Mouse (Mus musculus) frontal cortex, postnatal 36 days (tissue): ENCODE measurements at regions not wholly inside any gene's neighbourhood (a gene's known extent, or its start where the extent isn't known, plus 50 kb on each side); places are given as distances from the start of the nearest gene placed in this dataset.

Experiments used
- DNase-seq, 2 experiments: peaks; one replicate each; pipeline ENCODE4 v3.0.0; 2022; ENCODE audit warnings: low spot score in 2 of 2

DNA sequence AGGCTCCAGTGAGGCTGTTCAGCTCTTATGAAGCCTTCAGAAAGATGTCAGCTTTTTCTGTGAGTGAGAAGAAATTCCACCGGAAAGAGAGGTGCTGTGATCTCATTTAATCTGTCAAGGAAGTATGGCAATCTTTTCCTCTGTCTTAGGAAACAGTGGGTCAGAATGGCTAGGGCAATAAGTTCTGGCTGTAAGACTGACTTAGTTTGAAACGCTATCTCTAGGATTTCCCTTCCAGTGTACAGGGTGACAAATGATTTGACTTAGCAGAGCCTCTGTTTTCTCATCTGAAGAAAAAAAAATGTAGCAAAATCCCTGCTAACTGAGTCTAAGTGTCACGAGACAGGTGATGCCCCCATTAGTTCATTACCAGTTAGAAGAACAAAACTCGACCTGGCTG lies 181.1 kb downstream of the Csl start:
- DNase-seq, result no peak

DNA sequence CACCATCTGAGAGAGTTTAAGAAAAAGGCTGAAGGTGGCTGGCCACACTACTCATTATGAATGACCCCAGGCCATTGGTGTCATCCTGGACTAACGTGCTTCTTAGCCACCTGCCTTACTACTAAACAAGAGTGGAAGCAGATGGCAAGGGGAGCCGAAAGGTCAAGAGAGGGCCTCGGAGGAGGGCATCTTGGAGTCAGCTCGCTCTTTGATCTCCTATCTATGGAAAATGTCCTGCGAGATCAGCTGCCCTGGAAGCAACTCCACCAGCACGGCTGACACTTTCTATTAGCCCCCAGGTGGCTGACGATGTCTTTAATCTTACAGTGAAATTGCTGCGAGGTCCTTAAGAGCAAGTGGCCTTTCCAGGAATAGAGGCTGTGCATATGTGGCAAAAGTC lies 179.3 kb downstream of the Csl start:
- no peak for DNase-seq

DNA sequence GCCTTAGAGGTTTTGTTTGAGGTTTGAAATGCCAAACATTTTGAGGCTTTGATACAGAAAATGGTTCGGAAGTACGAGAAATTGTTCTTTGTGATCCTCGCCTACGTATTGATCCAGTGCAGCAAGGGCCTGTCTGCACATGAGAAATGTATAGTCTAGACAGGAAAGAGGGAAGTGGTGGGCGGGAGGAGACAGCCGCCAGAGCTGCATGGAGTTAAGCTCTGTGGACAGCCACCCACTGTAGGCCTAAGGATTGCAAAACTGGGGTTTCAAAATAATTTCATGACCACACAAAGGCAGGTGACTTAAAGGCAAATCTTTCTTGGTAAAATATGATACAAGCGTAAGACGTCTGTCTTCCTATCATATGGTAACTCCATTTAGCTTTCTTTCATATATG lies 178.4 kb downstream of the Csl start:
- DNase-seq, result no peak

DNA sequence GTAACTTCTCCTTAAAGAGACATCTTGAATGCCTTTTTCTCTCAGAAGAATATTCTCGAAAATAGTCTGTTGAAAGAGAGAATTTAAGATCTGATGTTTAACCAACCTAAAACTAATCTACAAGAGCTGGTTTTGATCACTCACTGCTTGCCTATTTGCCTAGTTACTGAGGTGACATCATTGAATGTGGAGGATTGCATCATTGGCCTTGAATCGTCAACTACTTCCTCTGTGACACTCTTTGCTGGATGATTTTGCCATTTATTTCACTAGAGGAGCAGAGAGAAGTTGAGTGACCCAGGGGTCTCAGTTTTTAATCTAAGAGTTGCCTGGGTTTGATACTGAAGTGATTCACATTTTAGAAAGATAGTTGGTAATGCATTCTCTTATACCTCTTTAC lies 174.6 kb downstream of the Csl start:
- no peak for DNase-seq

DNA sequence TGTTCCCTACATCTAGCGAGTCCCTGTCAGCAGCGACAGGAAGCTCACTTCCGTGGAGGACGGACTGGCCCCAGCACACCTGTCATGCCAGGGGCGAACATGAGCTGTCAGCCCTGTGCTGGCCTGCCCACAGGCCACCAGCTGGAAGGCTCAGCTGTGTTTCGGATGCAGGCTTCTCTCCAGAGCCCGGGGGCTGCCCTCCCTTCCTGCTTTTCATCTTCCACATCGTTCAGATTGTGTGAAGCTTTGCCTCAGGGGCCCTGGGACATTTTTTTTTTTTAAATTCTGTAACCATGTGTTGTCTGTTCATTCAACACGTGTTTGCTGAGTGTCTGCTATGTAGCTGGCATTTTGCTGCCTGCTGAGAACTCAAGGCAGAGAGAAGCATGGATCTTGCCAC lies 167.2 kb downstream of the Csl start:
- DNase-seq, result no peak

DNA sequence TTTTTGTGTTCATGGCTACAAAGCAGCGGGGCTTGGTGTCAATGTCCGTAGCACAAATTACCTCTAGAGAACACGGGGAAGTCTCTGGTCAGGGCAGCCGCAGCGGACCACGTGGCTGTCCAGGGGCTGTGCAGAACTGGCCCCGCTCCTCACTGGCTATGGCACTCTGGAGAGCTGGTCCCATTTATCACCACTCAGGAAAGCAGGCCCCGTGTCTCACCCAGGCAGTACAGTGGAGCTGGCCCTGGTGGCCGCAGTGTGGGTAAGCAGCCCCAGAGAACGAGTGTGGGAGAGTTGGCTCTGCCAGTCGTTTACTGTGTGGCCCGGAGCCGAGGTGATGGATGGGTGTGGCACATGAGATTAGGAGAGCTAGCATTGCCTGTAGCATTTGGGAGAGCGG lies 163.8 kb downstream of the Csl start:
- DNase-seq, result no peak

DNA sequence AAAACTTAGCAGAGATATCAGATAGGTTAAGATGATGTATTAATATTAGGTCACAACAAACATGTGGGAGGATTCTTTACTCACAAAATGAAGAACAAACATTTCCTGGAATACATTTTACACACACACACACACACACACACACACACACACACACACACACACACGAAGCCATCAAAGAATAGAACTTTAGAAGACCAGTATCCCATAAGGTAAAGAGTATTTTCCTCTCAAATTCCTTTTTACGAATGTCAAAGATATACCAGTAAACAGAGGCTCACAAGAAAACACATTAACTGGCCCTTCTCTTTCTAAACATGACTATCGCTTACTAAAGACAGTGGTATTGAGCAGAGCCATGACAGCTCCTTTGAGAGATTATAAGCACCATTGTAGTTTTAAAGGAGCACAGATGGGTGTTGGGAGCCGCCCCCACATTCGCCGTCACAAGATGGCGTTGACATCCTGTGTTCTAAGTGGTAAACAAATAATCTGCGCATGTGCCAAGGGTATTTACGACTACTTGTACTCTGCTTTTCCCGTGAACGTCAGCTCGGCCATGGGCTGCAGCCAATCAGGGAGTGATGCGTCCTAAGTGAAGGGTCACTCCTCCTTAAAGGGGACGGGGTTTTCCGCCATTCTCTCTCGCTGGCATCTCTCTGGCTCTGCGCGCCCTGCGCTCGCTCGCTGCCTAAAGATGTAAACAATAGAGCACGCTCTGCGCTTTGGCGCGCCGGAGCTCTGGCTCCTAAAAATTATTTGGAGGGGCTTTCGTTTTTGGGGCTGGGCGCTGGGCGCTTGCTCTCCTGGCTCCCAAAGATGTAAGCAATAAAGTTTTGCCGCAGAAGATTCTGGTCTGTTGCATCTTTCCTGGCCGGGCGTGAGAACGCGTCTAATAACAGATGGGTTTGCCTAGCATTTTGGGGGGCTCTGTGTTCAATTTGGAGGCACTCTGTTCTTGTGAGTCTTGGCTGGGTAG lies 160.0 kb downstream of the Csl start:
- DNase-seq, result peak in 1 of 2 experiments; percentile 45

DNA sequence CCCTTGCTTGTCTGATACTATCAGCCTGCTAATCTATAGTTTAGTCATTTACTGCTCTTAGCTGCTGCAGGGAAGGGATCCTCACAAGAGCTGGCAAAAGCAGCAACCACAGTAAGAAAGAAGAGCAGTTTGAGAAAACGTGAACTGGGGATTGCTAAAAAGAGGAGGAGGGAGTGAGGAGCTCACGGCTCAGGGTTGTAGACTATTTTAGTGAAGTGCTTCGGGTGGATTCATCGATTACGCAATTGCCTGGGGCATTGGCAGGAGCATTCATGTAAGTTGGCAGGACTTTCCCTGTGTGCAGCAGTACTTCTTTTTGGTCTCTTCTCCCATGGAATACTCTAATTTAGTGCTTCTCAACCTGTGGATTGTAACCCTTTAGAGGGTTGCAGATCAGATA lies 157.1 kb downstream of the Csl start:
- DNase-seq, result no peak

DNA sequence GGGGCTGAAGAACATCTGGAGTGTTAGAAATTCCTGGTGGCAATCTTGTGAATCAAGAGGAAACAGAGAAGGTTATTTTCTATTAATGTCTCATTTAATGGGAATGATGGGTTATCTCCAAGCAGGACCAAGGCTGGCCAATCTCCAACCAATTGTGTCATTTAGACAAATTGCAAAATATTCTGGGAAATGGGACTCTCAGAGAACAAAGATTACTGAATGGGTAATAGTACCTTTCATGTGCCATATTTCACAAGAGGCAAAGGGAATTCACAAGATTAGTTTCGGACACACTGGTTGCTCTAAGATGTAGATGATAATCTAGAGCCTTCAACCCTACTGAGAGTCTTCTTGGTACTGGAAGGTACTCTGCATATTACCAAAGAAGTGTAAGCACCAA lies 155.3 kb downstream of the Csl start:
- DNase-seq, result no peak

DNA sequence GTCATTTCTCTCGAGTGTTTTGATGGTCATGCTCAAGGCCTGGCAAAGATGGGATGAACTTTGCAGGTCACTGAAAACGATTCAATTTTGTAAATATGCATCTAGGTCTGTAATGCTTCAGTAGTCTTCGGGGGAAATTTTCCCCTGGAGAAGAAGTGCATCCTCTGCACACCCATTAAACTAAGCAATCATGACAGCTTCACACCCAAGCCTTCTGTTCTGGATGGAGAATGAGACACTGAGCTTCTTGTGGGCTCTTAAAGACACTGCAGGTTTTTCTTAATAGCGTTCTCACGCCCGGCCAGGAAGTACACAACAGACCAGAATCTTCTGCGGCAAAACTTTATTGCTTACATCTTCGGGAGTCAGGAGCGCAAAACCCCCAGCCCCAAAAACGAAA lies 151.0 kb downstream of the Csl start:
- no peak for DNase-seq

DNA sequence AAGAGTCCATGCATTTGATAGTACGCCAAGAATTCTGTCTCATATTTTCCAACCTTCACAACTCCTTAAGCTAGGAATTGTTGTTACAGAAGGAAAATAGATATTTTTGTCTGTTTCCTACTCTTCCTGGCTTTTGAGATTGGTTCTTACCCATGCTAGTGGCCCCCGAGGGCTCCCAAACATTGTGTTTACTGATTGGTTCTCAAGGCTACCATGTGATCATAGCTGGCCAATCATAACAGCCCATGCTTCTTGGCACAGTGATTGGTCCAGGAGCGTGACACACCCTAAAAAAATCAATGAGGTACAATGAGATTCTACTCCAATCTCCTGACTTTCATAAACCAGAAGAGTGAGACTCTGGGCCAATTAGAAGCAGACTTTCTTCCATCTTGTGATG lies 150.0 kb downstream of the Csl start:
- DNase-seq, result no peak

DNA sequence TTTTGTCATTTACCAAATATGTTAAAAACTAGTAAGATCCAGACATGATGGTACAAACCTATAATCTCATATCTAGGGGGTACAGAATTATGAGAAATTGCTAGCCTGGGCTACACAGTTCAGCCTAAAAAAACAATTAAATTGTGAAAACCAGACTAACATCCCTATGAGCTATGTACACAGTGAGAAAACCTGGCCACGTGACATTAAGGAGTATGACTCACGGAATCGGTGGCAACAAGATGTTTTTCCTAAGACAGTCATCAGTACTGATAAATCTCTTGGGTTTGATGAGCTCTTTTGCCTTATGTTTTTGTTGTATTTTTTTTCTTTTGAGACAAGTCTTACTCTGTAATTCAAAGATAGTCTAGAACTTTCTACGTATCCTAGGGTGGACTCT lies 148.6 kb downstream of the Csl start:
- no peak for DNase-seq

DNA sequence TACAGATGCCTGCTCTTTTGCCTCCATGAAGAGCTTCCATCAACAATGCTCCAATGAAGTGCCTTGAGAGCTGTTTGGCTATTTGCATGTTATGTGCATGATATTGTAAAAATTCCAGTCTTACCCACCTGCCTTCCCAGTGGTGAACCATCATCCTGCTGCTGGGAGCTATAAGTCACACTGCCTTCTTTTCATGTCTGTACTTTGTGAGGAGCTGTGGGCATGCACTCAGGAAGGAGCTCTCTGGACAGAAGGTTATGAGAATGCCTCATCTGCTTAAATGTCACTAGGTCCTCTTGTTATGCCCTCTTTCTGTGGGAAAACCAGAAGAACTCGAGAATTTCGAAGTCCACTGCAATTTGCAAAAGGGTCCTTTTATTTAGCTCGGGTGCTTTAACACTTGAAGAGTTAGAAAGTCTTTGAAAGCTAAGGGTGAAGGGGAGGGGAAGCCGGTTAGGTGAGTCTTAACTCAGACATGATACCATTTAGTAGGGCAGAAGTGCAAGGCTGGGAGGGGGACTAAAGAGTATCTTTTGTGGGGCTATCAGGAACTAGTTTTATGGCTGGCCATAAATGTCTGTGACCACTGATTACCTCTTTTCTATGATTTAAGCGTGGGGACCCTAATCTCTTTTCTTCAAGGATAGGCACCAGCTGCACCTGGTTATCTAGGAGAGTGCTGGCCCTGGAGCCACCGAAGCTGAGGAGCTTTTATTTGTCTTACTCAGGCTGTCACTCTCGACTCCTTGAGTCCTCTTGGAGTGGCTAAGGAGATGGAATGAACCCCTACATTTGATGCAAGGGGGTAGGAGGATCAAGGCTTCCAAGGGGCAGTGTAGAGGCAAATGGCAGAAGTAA lies 144.8 kb downstream of the Csl start:
- DNase-seq, result no peak

DNA sequence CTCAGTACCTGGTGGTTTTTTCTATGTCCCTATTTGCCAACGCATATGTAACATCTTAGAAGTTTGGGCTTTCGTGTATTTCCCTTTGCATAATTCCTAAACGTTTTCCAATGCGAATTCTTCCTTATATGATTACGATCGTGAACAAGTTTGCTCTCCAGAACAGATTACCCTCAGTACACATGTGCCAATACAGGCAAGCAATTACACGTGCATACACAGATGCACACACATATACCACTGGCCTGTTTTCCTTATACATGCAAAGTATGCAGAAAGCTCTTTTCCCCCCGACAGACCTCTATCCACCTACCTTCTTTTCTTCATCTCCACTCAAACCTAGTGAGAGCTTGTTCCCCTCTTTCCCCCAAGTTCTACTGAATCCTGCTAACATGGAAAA lies 144.1 kb downstream of the Csl start:
- no peak for DNase-seq

DNA sequence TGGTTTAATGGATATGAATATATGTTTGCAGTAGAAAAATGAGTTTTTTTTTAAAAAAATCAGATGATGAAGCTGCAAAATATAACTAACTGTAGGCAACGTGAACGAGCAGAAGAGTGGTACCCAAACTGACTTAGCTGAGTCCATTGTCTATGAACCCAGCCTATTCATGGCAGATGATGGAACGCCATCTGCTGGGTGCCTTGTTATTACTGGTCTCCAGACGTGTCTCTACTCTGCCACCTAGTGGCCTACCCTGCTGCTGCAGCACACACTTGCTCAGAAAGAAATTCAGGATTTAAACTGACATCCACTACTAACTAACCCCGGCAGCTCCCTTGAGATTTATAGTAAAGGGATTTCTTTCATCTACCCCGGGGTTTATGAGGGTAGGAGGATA lies 143.7 kb downstream of the Csl start:
- DNase-seq, result peak; percentile 88 to 96

DNA sequence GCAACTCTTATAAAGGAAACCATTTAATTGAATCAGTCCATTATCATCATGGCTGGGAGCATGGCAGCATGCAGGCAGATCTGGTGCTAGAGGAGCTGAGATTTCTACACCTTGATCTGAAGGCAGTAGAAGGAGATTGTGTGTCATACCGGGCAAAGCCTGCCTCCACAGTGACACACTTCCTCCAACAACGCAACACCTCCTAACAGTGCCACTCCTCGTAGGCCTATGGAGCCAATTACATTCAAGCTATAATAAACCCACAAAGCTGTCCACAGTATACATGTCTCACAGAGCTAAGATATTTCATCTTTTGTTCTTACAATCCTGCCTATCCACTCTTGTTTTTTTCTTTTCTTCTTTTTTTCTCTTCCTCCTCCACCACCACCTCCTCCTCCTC lies 141.8 kb downstream of the Csl start:
- no peak for DNase-seq

DNA sequence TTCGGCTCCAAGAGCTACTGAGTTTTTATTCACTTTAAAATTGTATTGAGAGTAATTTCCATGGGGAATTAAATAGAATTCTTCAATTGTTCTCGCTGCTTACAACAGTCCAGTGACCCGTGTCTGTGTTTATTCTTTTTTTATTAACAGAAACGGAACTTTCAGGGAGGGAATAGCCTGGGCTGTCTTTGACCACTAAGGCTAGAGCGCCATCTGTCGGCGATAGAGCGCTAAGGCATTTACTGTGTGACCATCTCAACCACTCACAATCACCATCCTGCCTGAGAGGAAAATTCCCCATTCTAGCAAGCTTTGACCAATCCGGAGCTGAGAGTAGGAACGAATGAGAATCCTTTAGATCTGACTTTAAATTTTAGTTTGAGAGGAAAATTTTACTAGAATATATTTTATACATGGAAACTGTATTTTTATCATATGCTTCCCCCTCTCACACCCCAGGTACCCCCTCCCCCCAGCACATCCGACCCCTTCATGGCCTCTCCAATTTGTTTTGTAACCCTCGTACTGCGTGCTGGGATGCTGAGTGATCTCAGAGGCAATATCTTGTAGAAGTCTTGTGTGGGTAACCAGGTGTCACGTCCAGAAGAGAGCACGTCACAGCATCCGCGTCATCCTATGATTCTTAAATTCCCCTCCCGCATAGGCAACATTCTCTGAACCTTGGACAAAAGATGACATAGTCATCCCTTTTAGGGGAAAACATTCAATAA lies 139.9 kb downstream of the Csl start:
- DNase-seq, result peak; percentile 73 to 83

DNA sequence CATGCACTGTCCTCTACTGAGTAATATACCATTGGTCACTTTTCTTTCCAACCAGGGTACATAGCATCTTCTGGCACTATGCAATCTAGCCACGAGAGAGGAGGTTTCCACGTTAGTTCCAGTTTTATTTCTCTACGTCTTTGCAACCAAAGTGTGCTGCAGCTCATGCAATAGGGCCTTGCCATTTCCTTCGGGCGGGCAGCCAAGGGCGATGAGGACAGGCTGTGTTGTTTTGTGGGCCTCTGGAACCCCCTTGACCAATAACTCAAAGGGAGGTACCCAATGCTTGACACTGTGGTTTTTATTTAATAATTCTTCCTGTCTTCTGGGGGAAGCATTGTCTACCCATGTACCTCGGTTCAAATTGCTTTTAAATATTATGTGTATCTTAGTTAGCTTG lies 139.0 kb downstream of the Csl start:
- DNase-seq, result no peak

DNA sequence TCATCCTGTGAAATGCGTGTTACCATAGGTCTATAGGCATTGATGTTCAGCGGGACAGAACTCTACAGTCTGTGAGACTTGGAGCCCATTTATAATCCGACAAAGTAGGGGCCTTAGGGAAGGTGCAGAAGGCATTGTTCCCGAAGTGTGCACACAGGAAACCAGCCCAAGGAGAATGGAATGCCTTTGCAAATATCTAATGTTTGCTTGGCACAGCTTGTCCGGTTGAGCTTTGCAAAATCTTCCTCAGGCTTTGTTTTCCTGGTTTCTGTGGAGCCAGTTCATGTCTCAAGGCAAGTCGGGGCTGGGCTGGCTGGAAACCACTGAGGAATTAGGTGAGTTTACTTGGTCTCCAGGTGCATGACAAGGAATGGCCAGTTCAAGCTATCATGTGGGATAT lies 132.1 kb downstream of the Csl start:
- DNase-seq, result no peak

DNA sequence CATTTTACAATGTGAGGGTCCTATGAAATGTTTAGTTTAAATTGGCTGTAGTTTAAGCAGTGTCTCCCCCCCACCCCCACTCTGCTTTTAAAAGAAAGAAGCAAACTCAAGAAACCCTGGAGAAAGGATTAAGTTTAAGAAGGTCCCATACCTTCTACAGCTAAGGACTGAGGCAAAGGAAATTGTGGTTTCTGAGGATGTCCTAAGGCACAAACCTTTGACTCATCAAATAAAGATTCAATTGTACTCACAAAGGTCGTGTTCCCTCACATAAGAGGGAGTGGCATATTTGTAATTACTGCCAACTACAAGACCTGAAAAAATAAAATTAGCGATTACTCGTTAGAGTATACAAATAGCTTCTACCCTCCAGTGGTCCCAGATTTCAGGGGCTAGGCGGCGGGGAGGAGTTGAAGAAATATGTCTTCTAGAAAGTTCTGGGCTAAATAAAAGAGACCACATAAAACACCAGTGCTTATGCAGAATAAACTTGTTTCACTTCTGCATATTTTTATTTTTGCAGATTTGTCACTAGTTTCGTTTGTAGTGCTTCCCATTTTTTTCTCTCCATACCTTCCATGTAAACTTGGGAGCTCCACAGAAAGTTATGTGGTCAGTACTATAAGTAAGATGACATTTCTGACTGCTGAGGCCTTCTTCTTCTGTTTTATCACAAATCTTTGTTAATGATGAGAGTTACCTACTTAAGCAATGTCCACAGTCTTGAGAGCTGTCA lies 127.0 kb downstream of the Csl start:
- no peak for DNase-seq

DNA sequence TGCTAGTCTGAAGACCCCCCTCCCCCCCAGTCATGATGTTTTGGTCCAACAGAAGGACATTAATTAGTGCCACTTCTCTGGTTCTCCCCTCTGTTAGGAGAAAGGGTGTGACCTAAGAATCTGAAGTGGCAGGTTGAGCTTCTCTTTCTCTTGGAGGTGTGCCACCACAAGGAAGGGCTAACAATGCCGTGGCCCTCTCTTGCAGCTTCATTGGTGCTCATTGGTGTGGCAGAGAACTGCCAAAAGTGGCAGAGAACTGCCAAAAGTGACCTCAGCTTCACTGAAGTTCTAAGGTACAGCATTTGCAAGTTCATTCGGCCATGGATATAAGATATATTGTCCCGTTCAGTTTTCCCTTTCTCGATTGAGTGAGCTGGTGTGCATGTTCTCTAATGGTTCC lies 123.7 kb downstream of the Csl start:
- DNase-seq, result no peak

DNA sequence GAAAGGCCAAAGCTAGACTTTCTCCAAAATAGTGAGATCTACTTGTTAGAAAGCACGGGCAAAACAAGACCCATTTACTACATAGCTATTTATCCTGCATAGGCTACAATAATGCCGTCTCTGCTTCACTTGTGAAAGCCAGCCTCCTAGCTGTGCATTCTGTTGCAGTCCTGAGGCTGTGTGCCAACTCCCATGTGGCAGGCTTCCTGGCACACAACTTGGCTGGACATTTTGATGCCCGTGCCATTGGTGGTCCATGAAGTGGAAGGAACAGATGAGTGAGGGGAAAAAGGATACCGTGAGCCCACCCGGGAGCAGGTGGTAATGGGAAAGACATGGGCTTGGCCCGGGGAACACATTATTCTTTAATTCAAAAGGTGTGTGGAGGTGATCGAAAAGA lies 120.4 kb downstream of the Csl start:
- no peak for DNase-seq
